Mouse (Mus musculus) liver, adult 2 months (tissue): ENCODE results near the gene Zfp961.

Experiments
- CTCF ChIP-seq: fragments of 200-500 bp; IDR thresholded peaks from 2 replicates; pipeline ENCODE4 v1.5.1; 2011; ENCODE audit warnings: low read depth, low read length, control low read depth
- POLR2A ChIP-seq: fragments of 200-500 bp; IDR thresholded peaks from 2 replicates; pipeline ENCODE4 v1.6.1; 2011; ENCODE audit warnings: low read length, control low read depth; ENCODE audit not compliant: insufficient read depth; ENCODE audit errors: extremely low read depth

- TF ChIP-seq CTCF (peak; percentile 46), POLR2A (no peak)
These were observed 21.1 kb downstream of the Zfp961 start for GRCm38 (mm10) chr8:71971945-71972344.
